Mouse (Mus musculus) forebrain, postnatal 0 days (tissue): ENCODE measurements around the gene Tlr8. TPM values are rescaled to one million over a fixed set of nuclear protein-coding genes. Genes with fewer than 3 reads are reported as not detected.

Experiments
- ATAC-seq: fragments of 200-750 bp; cut with Nextera tagmentation; 2 replicates; pipeline ENCODE4 v1.8.0; 2017; ENCODE audit warnings: mild to moderate bottlenecking, moderate library complexity
- DNase-seq: peaks from one replicate; pipeline ENCODE4 v3.0.0-alpha.2; 2015
- H3K27ac ChIP-seq: fragments of 300-500 bp; sonication (generic); 2 replicates; pipeline ENCODE4 v1.5.1; 2014; ENCODE audit warnings: low read depth, mild to moderate bottlenecking, antibody characterized with exemption, low read length, moderate library complexity, mixed read lengths
- H3K27me3 ChIP-seq: fragments of 300-500 bp; sonication (generic); 2 replicates; pipeline ENCODE4 v1.6.1; 2014; ENCODE audit warnings: mild to moderate bottlenecking, low read length, mixed read lengths; ENCODE audit not compliant: insufficient read depth
- H3K36me3 ChIP-seq: fragments of 300-500 bp; sonication (generic); 2 replicates; pipeline ENCODE4 v1.6.1; 2014; ENCODE audit warnings: mild to moderate bottlenecking, moderate library complexity; ENCODE audit not compliant: insufficient read depth
- H3K4me1 ChIP-seq: fragments of 300-500 bp; sonication (generic); 2 replicates; pipeline ENCODE4 v1.6.1; 2014; ENCODE audit warnings: antibody characterized with exemption; ENCODE audit not compliant: insufficient read depth
- H3K4me2 ChIP-seq: fragments of 300-500 bp; sonication (generic); 2 replicates; pipeline ENCODE4 v1.6.1; 2014; ENCODE audit warnings: low read depth, mild to moderate bottlenecking, moderate library complexity
- H3K4me3 ChIP-seq: fragments of 300-500 bp; sonication (generic); 2 replicates; pipeline ENCODE4 v1.5.1; 2014; ENCODE audit warnings: low read depth, low read length, mixed read lengths
- H3K9ac ChIP-seq: fragments of 300-500 bp; sonication (generic); 2 replicates; pipeline ENCODE4 v1.6.1; 2014; ENCODE audit warnings: mild to moderate bottlenecking
- H3K9me3 ChIP-seq: fragments of 300-500 bp; sonication (generic); 2 replicates; pipeline ENCODE4 v1.6.1; 2016; ENCODE audit warnings: low read length
- CTCF ChIP-seq: sonication (generic); IDR thresholded peaks from 2 replicates; pipeline ENCODE4 v1.5.1; 2016; ENCODE audit warnings: antibody characterized with exemption, control low read depth, low read depth
- WGBS: fragments of 180-500 bp; shearing (Covaris S2); extraction: QIAGEN DNeasy Blood & Tissue Kit; methylation state at CpG from one replicate; pipeline ENCODE4 v1.1.7; 2014; 5-methylcytosine and 5-hydroxymethylcytosine counted together
- polyA plus RNA-seq: library from polyadenylated mRNA; unstranded; fragments of >200 nt; fragmentation: Nextera tagmentation; extraction: Ambion mirVana; gene quantifications from 2 replicates; pipeline ENCODE4 v1.2.1, GENCODE M21; 2015
- total RNA-seq: library from RNA; depleted of rRNA; stranded (reverse); fragments of >200 nt; gene quantifications from 2 replicates; pipeline ENCODE4 v1.2.3, GENCODE M21; 2014

The Tlr8 gene
- total and polyA plus RNA-seq, 2 experiments from 2014 or later = 0.52 TPM; not detected in 1

GRCm38 (mm10) chrX:167212707-167213106 is 51.4 kb downstream of the Tlr8 start:
- no peaks in the 10 kb centered on the region for H3K36me3 ChIP-seq
- DNase-seq (peak; percentile 69), ATAC-seq (peak; percentile 57)
- peak; percentile 61 for TF ChIP-seq CTCF
- no peak overlapping the region for H3K4me2 ChIP-seq
- no peak overlapping the region for H3K4me3 ChIP-seq
- no peaks in the 10 kb centered on the region for H3K27me3 ChIP-seq
- WGBS = 35% methylated on average over 8 of the region's 8 CpGs
- H3K4me1 ChIP-seq = no peaks in the 10 kb centered on the region
- no peaks in the 10 kb centered on the region for H3K9me3 ChIP-seq
- H3K9ac ChIP-seq = no peak overlapping the region
- H3K27ac ChIP-seq = no peak overlapping the region

GRCm38 (mm10) chrX:167211871-167212555 is 52.1 kb downstream of the Tlr8 start:
- no peak for DNase-seq
- TF ChIP-seq CTCF = no peak
- H3K9ac ChIP-seq = no peak overlapping the region
- no peaks in the 10 kb centered on the region for H3K4me1 ChIP-seq
- no peak overlapping the region for H3K4me3 ChIP-seq
- H3K4me2 ChIP-seq = no peak overlapping the region
- H3K27ac ChIP-seq = no peak overlapping the region
- H3K27me3 ChIP-seq = no peaks in the 10 kb centered on the region
- no peaks in the 10 kb centered on the region for H3K9me3 ChIP-seq
- no peaks in the 10 kb centered on the region for H3K36me3 ChIP-seq
- ATAC-seq = no peak
- WGBS = 46% methylated on average over 9 of the region's 9 CpGs

GRCm38 (mm10) chrX:167210319-167210728 is 53.8 kb downstream of the Tlr8 start:
- 60% methylated on average over 6 of the region's 6 CpGs for WGBS
- Histone ChIP-seq H3K4me2 (peak overlapping the region; percentile 59), H3K4me1 (0 out of 2 replicates have a peak, but pooled peaks cover 6% of the 10 kb centered on the region), H3K27ac (peak overlapping the region; percentile 94; the same call in 1 of the 2 replicates), H3K36me3 (0 out of 2 replicates have a peak, but pooled peaks cover 3% of the 10 kb centered on the region), H3K4me3 (0 out of 2 replicates have a peak overlapping the region, but pooled peaks have one; percentile 60), H3K9ac (no peak overlapping the region), H3K27me3 (no peaks in the 10 kb centered on the region), H3K9me3 (no peaks in the 10 kb centered on the region)
- ATAC-seq (no peak), DNase-seq (no peak)
- no peak for TF ChIP-seq CTCF

- peak overlapping the region; percentile 59 for H3K4me2 ChIP-seq
- ATAC-seq (no peak), DNase-seq (peak; percentile 37)
- H3K36me3 ChIP-seq = 0 out of 2 replicates have a peak, but pooled peaks cover 3% of the 10 kb centered on the region
- WGBS = 49% methylated on average over 8 of the region's 8 CpGs
- peak overlapping the region; percentile 94 for H3K27ac ChIP-seq
- TF ChIP-seq CTCF = no peak
- H3K4me1 ChIP-seq = 0 out of 2 replicates have a peak, but pooled peaks cover 6% of the 10 kb centered on the region
- H3K9ac ChIP-seq = peak overlapping the region; percentile 84
- H3K27me3 ChIP-seq = no peaks in the 10 kb centered on the region
- no peaks in the 10 kb centered on the region for H3K9me3 ChIP-seq
- peak overlapping the region; percentile 60 for H3K4me3 ChIP-seq
Observed at GRCm38 (mm10) chrX:167209828-167210227, 54.3 kb downstream of the Tlr8 start.

GRCm38 (mm10) chrX:167208978-167209754 is 55.0 kb downstream of the Tlr8 start, which contains the start of gene Tmsb4x:
Gene Tmsb4x, minus strand, starts transcription at chrX:167209315.
- WGBS = 30% methylated on average over 39 of the region's 39 CpGs
- Histone ChIP-seq H3K9ac (peak within 1 kb of the TSS; percentile 84), H3K27me3 (no peaks in the 10 kb centered on the region), H3K36me3 (0 out of 2 replicates have a peak, but pooled peaks cover 3% of the 10 kb centered on the region), H3K4me1 (0 out of 2 replicates have a peak, but pooled peaks cover 6% of the 10 kb centered on the region), H3K27ac (peak within 1 kb of the TSS; percentile 94), H3K9me3 (no peaks in the 10 kb centered on the region), H3K4me3 (peak within 1 kb of the TSS; percentile 60), H3K4me2 (peak within 1 kb of the TSS; percentile 59)
- DNase-seq = peak; percentile 90
- no peak for TF ChIP-seq CTCF
- ATAC-seq = peak; percentile 90

GRCm38 (mm10) chrX:167208506-167208820 is 55.7 kb downstream of the Tlr8 start:
- Histone ChIP-seq H3K4me3 (peak overlapping the region; percentile 60), H3K9ac (peak overlapping the region; percentile 84), H3K27ac (peak overlapping the region; percentile 94), H3K27me3 (no peaks in the 10 kb centered on the region), H3K9me3 (no peaks in the 10 kb centered on the region), H3K4me1 (0 out of 2 replicates have a peak, but pooled peaks cover 6% of the 10 kb centered on the region), H3K36me3 (0 out of 2 replicates have a peak, but pooled peaks cover 3% of the 10 kb centered on the region), H3K4me2 (peak overlapping the region; percentile 59; the same call in 1 of the 2 replicates)
- peak; percentile 70 for DNase-seq
- ATAC-seq = peak; percentile 47
- 20% methylated on average over 16 of the region's 16 CpGs for whole genome bisulfite sequencing
- no peak for TF ChIP-seq CTCF
